Mouse (Mus musculus) thymus, adult 2 months (tissue): ENCODE results near the gene Enpp3. TPM values are rescaled to one million over a fixed set of nuclear protein-coding genes. Genes with fewer than 3 reads are reported as not detected.

Source experiments
- DNase-seq: peaks from one replicate; pipeline ENCODE4 v3.0.0; 2021
- H3K27ac ChIP-seq: fragments of 200-500 bp; 2 replicates; pipeline ENCODE4 v1.5.1; 2012; ENCODE audit warnings: low read length, control low read depth; ENCODE audit not compliant: control insufficient read depth, insufficient read depth
- H3K27me3 ChIP-seq: fragments of 200-500 bp; 2 replicates; pipeline ENCODE4 v1.6.1; 2012; ENCODE audit warnings: mild to moderate bottlenecking, low read length, moderate library complexity, mixed read lengths; ENCODE audit not compliant: control insufficient read depth, insufficient read depth
- H3K36me3 ChIP-seq: fragments of 200-500 bp; 2 replicates; pipeline ENCODE4 v1.6.1; 2012; ENCODE audit warnings: mild to moderate bottlenecking, low read length, moderate library complexity; ENCODE audit not compliant: control insufficient read depth, insufficient read depth
- H3K4me1 ChIP-seq: fragments of 200-500 bp; replicated peaks from 2 replicates; pipeline ENCODE4 v1.6.1; 2012; ENCODE audit warnings: low read length; ENCODE audit not compliant: control insufficient read depth, insufficient read depth
- H3K4me3 ChIP-seq: fragments of 200-500 bp; 2 replicates; pipeline ENCODE4 v1.5.1; 2012; ENCODE audit warnings: mild to moderate bottlenecking, low read length, control low read depth, moderate library complexity; ENCODE audit not compliant: control insufficient read depth, insufficient read depth
- CTCF ChIP-seq: fragments of 200-500 bp; IDR thresholded peaks from 2 replicates; pipeline ENCODE4 v1.5.1; 2012; ENCODE audit warnings: mild to moderate bottlenecking, control low read depth, low read length, moderate library complexity, borderline replicate concordance; ENCODE audit not compliant: control insufficient read depth, poor library complexity, insufficient read depth; ENCODE audit errors: extremely low read depth
- POLR2A ChIP-seq: fragments of 200-500 bp; IDR thresholded peaks from 2 replicates; pipeline ENCODE4 v1.6.1; 2012; ENCODE audit warnings: mild to moderate bottlenecking, low read length, control low read depth, moderate library complexity; ENCODE audit not compliant: control insufficient read depth, poor library complexity, insufficient read depth; ENCODE audit errors: extremely low read depth
- WGBS: fragments of 180-500 bp; shearing (Covaris S2); methylation state at CpG from one replicate; pipeline ENCODE4 v1.1.7; 2018; 5-methylcytosine and 5-hydroxymethylcytosine counted together
- polyA plus RNA-seq: library from polyadenylated mRNA; depleted of rRNA; stranded (reverse); fragments of >200 nt; gene quantifications from 2 replicates; pipeline ENCODE4 v1.2.3, GENCODE M21; 2012

Gene Enpp3
- polyA plus RNA-seq, 1 experiment: 0.53 TPM

- no peaks in the 10 kb centered on the region for H3K27me3 ChIP-seq
- no peaks in the 10 kb centered on the region for H3K4me1 ChIP-seq
- H3K36me3 ChIP-seq: no peaks in the 10 kb centered on the region
- no peak overlapping the region for H3K27ac ChIP-seq
- DNase-seq: no peak
- no peak for TF ChIP-seq CTCF
- no peak for TF ChIP-seq POLR2A
- WGBS: 38% methylated on average over 15 of the region's 15 CpGs
- no peak overlapping the region for H3K4me3 ChIP-seq
Observed at GRCm38 (mm10) chr10:24831377-24832095, 11.1 kb downstream of the Enpp3 start.

- WGBS: 89% methylated on average over 5 of the region's 5 CpGs
- no peaks in the 10 kb centered on the region for H3K27me3 ChIP-seq
- TF ChIP-seq CTCF (no peak), POLR2A (no peak)
- H3K27ac ChIP-seq: no peak overlapping the region
- no peaks in the 10 kb centered on the region for H3K4me1 ChIP-seq
- no peak overlapping the region for H3K4me3 ChIP-seq
- DNase-seq: no peak
- H3K36me3 ChIP-seq: no peaks in the 10 kb centered on the region
Observed at GRCm38 (mm10) chr10:24830448-24830847, 12.2 kb downstream of the Enpp3 start.

- no peak overlapping the region for H3K4me3 ChIP-seq
- no peaks in the 10 kb centered on the region for H3K27me3 ChIP-seq
- H3K4me1 ChIP-seq: peaks cover 7% of the 10 kb centered on the region
- no peak overlapping the region for H3K27ac ChIP-seq
- 93% methylated on average over 4 of the region's 4 CpGs for WGBS
- DNase-seq: no peak
- H3K36me3 ChIP-seq: no peaks in the 10 kb centered on the region
- TF ChIP-seq POLR2A (no peak), CTCF (no peak)
Observed at GRCm38 (mm10) chr10:24828136-24828535, 14.5 kb downstream of the Enpp3 start.

- H3K27me3 ChIP-seq: no peaks in the 10 kb centered on the region
- TF ChIP-seq POLR2A: no peak
- no peak for DNase-seq
- no peak overlapping the region for H3K4me3 ChIP-seq
- H3K4me1 ChIP-seq: peaks cover 7% of the 10 kb centered on the region
- H3K36me3 ChIP-seq: no peaks in the 10 kb centered on the region
- no peak overlapping the region for H3K27ac ChIP-seq
- WGBS: 90% methylated on average over 6 of the region's 6 CpGs
Observed at GRCm38 (mm10) chr10:24826130-24826529, 16.5 kb downstream of the Enpp3 start.

GRCm38 (mm10) chr10:24825456-24826081 is 17.1 kb downstream of the Enpp3 start:
- Histone ChIP-seq H3K27ac (no peak overlapping the region), H3K36me3 (no peaks in the 10 kb centered on the region), H3K27me3 (no peaks in the 10 kb centered on the region), H3K4me1 (peaks cover 7% of the 10 kb centered on the region), H3K4me3 (no peak overlapping the region)
- TF ChIP-seq POLR2A (no peak), CTCF (no peak)
- no peak for DNase-seq
- WGBS: 94% methylated on average over 7 of the region's 7 CpGs

GRCm38 (mm10) chr10:24824621-24825020 is 18.0 kb downstream of the Enpp3 start:
- Histone ChIP-seq H3K27me3 (no peaks in the 10 kb centered on the region), H3K4me1 (peaks cover 7% of the 10 kb centered on the region), H3K4me3 (no peak overlapping the region), H3K27ac (no peak overlapping the region), H3K36me3 (no peaks in the 10 kb centered on the region)
- WGBS: 95% methylated on average over 8 of the region's 8 CpGs
- DNase-seq: no peak
- no peak for TF ChIP-seq POLR2A
- no peak for TF ChIP-seq CTCF
